In the genomic region with DNA sequence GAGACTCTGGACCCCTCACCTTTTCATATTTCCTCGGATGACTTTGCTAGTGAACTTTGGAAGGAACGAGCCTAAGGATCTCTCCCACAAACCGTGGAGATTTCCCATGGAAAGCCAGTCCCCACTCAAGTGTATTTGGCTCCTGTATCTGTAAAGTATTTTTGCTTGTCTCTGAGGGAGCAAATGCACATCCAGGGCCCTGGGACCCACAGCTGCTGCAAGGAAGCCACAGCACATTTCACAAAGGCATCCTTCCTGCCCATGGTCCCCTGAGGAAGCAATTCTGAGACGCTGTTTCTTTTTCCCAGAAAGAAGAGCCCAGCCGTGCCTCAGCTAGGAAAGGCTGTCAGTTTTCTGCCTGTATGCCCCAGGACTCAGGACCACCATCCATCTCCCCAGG, we compare ENCODE assay signal across 25 mouse cellular contexts.
DNase-seq lines count a peak whose midpoint lies in the region; ATAC-seq lines count a peak whose summit lies in the region.
"Had no signal": no experiment of that assay in that cellular context is flagged by ENCODE, and none has a peak within 500 bp of the region (broad histone marks: within the 10 kb centered on the region; RNA-seq: fewer than 3 reads in every experiment).

No protein-coding gene starts in this region.

- no peaks in the 10 kb centered on the region for H3K36me3 ChIP-seq in embryonic facial prominence, embryonic 13.5 days
- no peaks in the 10 kb centered on the region for H3K36me3 ChIP-seq in limb, embryonic 10.5 days
- H3K36me3 ChIP-seq: heart, embryonic 12.5 days; heart, embryonic 15.5 days had no signal

- ATAC-seq in embryonic facial prominence, embryonic 13.5 days (ENCODE audit: insufficient number of reproducible peaks, insufficient read depth, low FRiP score, low TSS enrichment, low read depth) = no peak
- ATAC-seq: CD4-positive, CD25-positive, alpha-beta regulatory T cell, adult 4 months; forebrain, embryonic 14.5 days; forebrain, postnatal 0 days; hindbrain, postnatal 0 days; inflammation-experienced regulatory T-cells, adult 6 months; intestine, embryonic 16.5 days had no signal

- peak; percentile 96 for DNase-seq in heart, adult 11 months
- DNase-seq in heart, postnatal 14 days = no peak
- DNase-seq in limb, embryonic 10.5 days (ENCODE audit: low spot score) = no peak
- no peak for DNase-seq in adrenal gland, postnatal 36 days
- DNase-seq: adrenal gland, adult 8-10 months; adrenal gland, postnatal 25 days; cerebellum, adult 11-12 months; cerebellum, adult 8-10 months; cerebellum, postnatal 10 days; cerebellum, postnatal 36 days; embryo, embryonic 11 days; forebrain, postnatal 0 days; gastrocnemius, postnatal 25 days; kidney, adult 18-20 months; kidney, adult 9 months had no signal

- intact Hi-C loops in heart, postnatal 14 days (cut with DNase I) = no loop called here

- H3K27me3 ChIP-seq in embryonic facial prominence, embryonic 13.5 days = no peaks in the 10 kb centered on the region
- H3K27me3 ChIP-seq in limb, embryonic 10.5 days (ENCODE audit: low read depth, poor library complexity, severe bottlenecking) = no peaks in the 10 kb centered on the region
- H3K27me3 ChIP-seq: heart, embryonic 12.5 days; heart, embryonic 15.5 days had no signal

- no peaks in the 10 kb centered on the region for H3K9me3 ChIP-seq in embryonic facial prominence, embryonic 13.5 days
- H3K9me3 ChIP-seq in limb, embryonic 10.5 days (replicated peaks) = no peaks in the 10 kb centered on the region
- H3K9me3 ChIP-seq: heart, embryonic 15.5 days had no signal

- H3K4me3 ChIP-seq in brown adipose tissue, adult 24 weeks (ENCODE audit: insufficient read depth, low read depth, low read length) = no peak overlapping the region
- no peak overlapping the region for H3K4me3 ChIP-seq in embryonic facial prominence, embryonic 13.5 days
- no peak overlapping the region for H3K4me3 ChIP-seq in limb, embryonic 10.5 days
- H3K4me3 ChIP-seq: heart, embryonic 12.5 days; heart, embryonic 15.5 days had no signal

- no peaks in the 10 kb centered on the region for H3K4me1 ChIP-seq in brown adipose tissue, adult 24 weeks (ENCODE audit: control insufficient read depth, insufficient read depth, insufficient read length, low read length)
- peaks cover 22% of the 10 kb centered on the region for H3K4me1 ChIP-seq in embryonic facial prominence, embryonic 13.5 days
- H3K4me1 ChIP-seq in limb, embryonic 10.5 days = no peaks in the 10 kb centered on the region
- H3K4me1 ChIP-seq: heart, embryonic 15.5 days had no signal

- 49% methylated on average over 5 of the region's 5 CpGs for WGBS in embryonic facial prominence, embryonic 13.5 days
- WGBS in limb, embryonic 10.5 days = 79% methylated on average over 5 of the region's 5 CpGs

- 0 out of 2 replicates have a peak overlapping the region, but pooled peaks have one; percentile 40 for H3K9ac ChIP-seq in embryonic facial prominence, embryonic 13.5 days
- H3K9ac ChIP-seq: forebrain, postnatal 0 days; heart, embryonic 12.5 days; heart, embryonic 15.5 days; hindbrain, embryonic 14.5 days had no signal

- H3K27ac ChIP-seq in brown adipose tissue, adult 24 weeks (replicated peaks; ENCODE audit: low read depth, low read length) = peak overlapping the region; percentile 70
- peak overlapping the region; percentile 88 for H3K27ac ChIP-seq in embryonic facial prominence, embryonic 13.5 days
- H3K27ac ChIP-seq in limb, embryonic 10.5 days = 0 out of 2 replicates have a peak overlapping the region, but pooled peaks have one; percentile 26
- H3K27ac ChIP-seq: heart, embryonic 15.5 days; hindbrain, embryonic 14.5 days; hindbrain, postnatal 0 days had no signal

- H3K4me2 ChIP-seq in embryonic facial prominence, embryonic 13.5 days = no peak overlapping the region
- H3K4me2 ChIP-seq: heart, embryonic 12.5 days; heart, embryonic 15.5 days; hindbrain, embryonic 14.5 days had no signal

Comparison
In these comparisons a context has a peak if more than half of its experiments do, and no peak if none do; other contexts are left out.
1. H3K27ac ChIP-seq: peak in every context shown above with its lines; median percentile 88 in embryonic facial prominence, embryonic 13.5 days; 70 in brown adipose tissue, adult 24 weeks; 26 in limb, embryonic 10.5 days.